Mouse (Mus musculus) CH12.LX (cell line): ENCODE results near the gene Ndufa4.

Experiments
- CHD2 ChIP-seq: IDR thresholded peaks from 2 replicates; pipeline ENCODE4 v1.6.1; 2011; ENCODE audit warnings: low read length, improper control_type of control experiment
- CTCF ChIP-seq, 2 experiments: IDR thresholded peaks in 1 of 2; conservative IDR thresholded peaks in 1 of 2; 2 replicates each; pipeline ENCODE4 v1.5.1; 2011 to 2012; ENCODE audit warnings: low read depth in 2 of 2, low read length in 2 of 2, improper control_type of control experiment in 1 of 2, inconsistent platforms in 1 of 2, mild to moderate bottlenecking in 1 of 2, moderate library complexity in 1 of 2
- E2F4 ChIP-seq: IDR thresholded peaks from 2 replicates; pipeline ENCODE4 v1.6.1; 2011; ENCODE audit warnings: low read depth, low read length, improper control_type of control experiment; ENCODE audit not compliant: insufficient replicate concordance
- EP300 ChIP-seq: IDR thresholded peaks from 2 replicates; pipeline ENCODE4 v1.6.1; 2011; ENCODE audit warnings: low read length, improper control_type of control experiment
- HCFC1 ChIP-seq: IDR thresholded peaks from 2 replicates; pipeline ENCODE4 v1.6.1; 2012; ENCODE audit warnings: low read depth, mild to moderate bottlenecking, inconsistent platforms, low read length, improper control_type of control experiment
- IRF4 ChIP-seq: IDR thresholded peaks from 2 replicates; pipeline ENCODE4 v1.6.1; 2014; ENCODE audit warnings: low read depth, mild to moderate bottlenecking, inconsistent platforms, low read length, improper control_type of control experiment
- JUND ChIP-seq: conservative IDR thresholded peaks from 2 replicates; pipeline ENCODE4 v1.6.1; 2011; ENCODE audit warnings: low read depth, low read length, improper control_type of control experiment
- MAFK ChIP-seq: IDR thresholded peaks from 2 replicates; pipeline ENCODE4 v1.6.1; 2011; ENCODE audit warnings: low read length, improper control_type of control experiment; ENCODE audit not compliant: insufficient replicate concordance
- MXI1 ChIP-seq: IDR thresholded peaks from 2 replicates; pipeline ENCODE4 v1.6.1; 2011; ENCODE audit warnings: mild to moderate bottlenecking, low read depth, low read length, improper control_type of control experiment
- NELFE ChIP-seq: IDR thresholded peaks from 2 replicates; pipeline ENCODE4 v1.6.1; 2011; ENCODE audit warnings: low read depth, low read length, improper control_type of control experiment
- POLR2A ChIP-seq: IDR thresholded peaks from 2 replicates; pipeline ENCODE4 v1.6.1; 2011; ENCODE audit warnings: low read depth, mild to moderate bottlenecking, improper control_type of control experiment, low read length
- TBP ChIP-seq: conservative IDR thresholded peaks from 2 replicates; pipeline ENCODE4 v1.6.1; 2011; ENCODE audit warnings: low read depth, low read length, improper control_type of control experiment
- USF1 ChIP-seq: IDR thresholded peaks from 2 replicates; pipeline ENCODE4 v1.6.1; 2014; ENCODE audit warnings: low read depth, mild to moderate bottlenecking, inconsistent platforms, low read length, improper control_type of control experiment
- ZNF384 ChIP-seq: IDR thresholded peaks from 2 replicates; pipeline ENCODE4 v1.6.1; 2012; ENCODE audit warnings: low read depth, low read length, improper control_type of control experiment, inconsistent platforms

- TF ChIP-seq CTCF (conservative IDR thresholded peaks at IDR 0.05 in 1 of 2, IDR thresholded peaks at IDR 0.05 in 1 of 2; ENCODE audit: low read depth in 2 of 2, low read length in 2 of 2), result no peak
- TF ChIP-seq POLR2A, result no peak
- TF ChIP-seq MAFK, result no peak
- no peak for TF ChIP-seq E2F4
- TF ChIP-seq TBP, result no peak
- no peak for TF ChIP-seq IRF4
- TF ChIP-seq EP300, result no peak
- no peak for TF ChIP-seq HCFC1
- no peak for TF ChIP-seq JUND
- no peak for TF ChIP-seq ZNF384
- no peak for TF ChIP-seq CHD2
- no peak for TF ChIP-seq USF1
- no peak for TF ChIP-seq MXI1
- no peak for TF ChIP-seq NELFE
Observed at GRCm38 (mm10) chr6:11933403-11933802, 26.1 kb upstream of the Ndufa4 start.
